Mouse (Mus musculus) intestine, embryonic 15.5 days (tissue): ENCODE measurements at regions not wholly inside any gene's neighbourhood (a gene's known extent, or its start where the extent isn't known, plus 50 kb on each side); places are given as distances from the start of the nearest gene placed in this dataset.

ENCODE experiments used
- ATAC-seq: fragments of 200-750 bp; cut with Nextera tagmentation; 2 replicates; pipeline ENCODE4 v1.8.0; 2017; ENCODE audit warnings: moderate TSS enrichment, moderate library complexity
- H3K27ac ChIP-seq: fragments of 300-500 bp; sonication (generic); 2 replicates; pipeline ENCODE4 v1.5.1; 2015; ENCODE audit warnings: mild to moderate bottlenecking, inconsistent platforms
- H3K27me3 ChIP-seq: fragments of 300-500 bp; sonication (generic); replicated peaks from 2 replicates; pipeline ENCODE4 v1.6.1; 2015; ENCODE audit warnings: inconsistent platforms
- H3K36me3 ChIP-seq: fragments of 300-500 bp; sonication (generic); 2 replicates; pipeline ENCODE4 v1.6.1; 2015; ENCODE audit warnings: inconsistent platforms
- H3K4me1 ChIP-seq: fragments of 300-500 bp; sonication (generic); replicated peaks from 2 replicates; pipeline ENCODE4 v1.6.1; 2015; ENCODE audit warnings: inconsistent platforms
- H3K4me2 ChIP-seq: fragments of 300-500 bp; sonication (generic); replicated peaks from 2 replicates; pipeline ENCODE4 v1.6.1; 2015; ENCODE audit warnings: mild to moderate bottlenecking, inconsistent platforms
- H3K4me3 ChIP-seq: fragments of 300-500 bp; sonication (generic); replicated peaks from 2 replicates; pipeline ENCODE4 v1.5.1; 2015; ENCODE audit warnings: inconsistent platforms
- H3K9ac ChIP-seq: fragments of 300-500 bp; sonication (generic); 2 replicates; pipeline ENCODE4 v1.6.1; 2015; ENCODE audit warnings: inconsistent platforms
- H3K9me3 ChIP-seq: fragments of 300-500 bp; sonication (generic); 2 replicates; pipeline ENCODE4 v1.6.1; 2016; ENCODE audit warnings: inconsistent platforms
- WGBS: fragments of 180-500 bp; shearing (Covaris S2); methylation state at CpG from one replicate; pipeline ENCODE4 v1.1.7; 2015; 5-methylcytosine and 5-hydroxymethylcytosine counted together

DNA sequence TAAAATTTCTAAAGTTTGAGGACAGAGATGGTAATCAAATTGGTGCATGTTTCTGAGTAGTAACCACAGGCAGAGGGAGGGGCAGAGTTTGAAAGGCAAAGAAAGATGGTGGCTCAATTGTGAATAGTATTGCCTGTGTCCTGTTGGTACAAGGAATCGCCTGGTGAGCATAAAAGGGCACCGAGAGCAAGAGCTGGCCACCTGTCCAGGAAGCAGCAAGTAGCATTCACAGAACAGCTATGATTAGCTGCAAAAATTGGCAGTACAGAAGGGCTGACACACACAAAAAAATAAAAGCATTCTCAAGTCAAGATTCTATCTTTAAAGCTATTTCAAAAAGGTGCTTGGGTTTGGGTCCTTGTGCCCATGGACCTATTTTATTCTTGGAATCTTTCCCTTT lies 51.7 kb upstream of the Dusp10 start:
- Histone ChIP-seq H3K9me3 (no peaks in the 10 kb centered on the region), H3K27ac (no peak overlapping the region), H3K4me3 (no peak overlapping the region), H3K4me1 (no peaks in the 10 kb centered on the region), H3K4me2 (no peak overlapping the region), H3K9ac (no peak overlapping the region), H3K27me3 (no peaks in the 10 kb centered on the region), H3K36me3 (no peaks in the 10 kb centered on the region)
- ATAC-seq: no peak
- whole genome bisulfite sequencing: 89% methylated on average over 2 of the region's 2 CpGs

DNA sequence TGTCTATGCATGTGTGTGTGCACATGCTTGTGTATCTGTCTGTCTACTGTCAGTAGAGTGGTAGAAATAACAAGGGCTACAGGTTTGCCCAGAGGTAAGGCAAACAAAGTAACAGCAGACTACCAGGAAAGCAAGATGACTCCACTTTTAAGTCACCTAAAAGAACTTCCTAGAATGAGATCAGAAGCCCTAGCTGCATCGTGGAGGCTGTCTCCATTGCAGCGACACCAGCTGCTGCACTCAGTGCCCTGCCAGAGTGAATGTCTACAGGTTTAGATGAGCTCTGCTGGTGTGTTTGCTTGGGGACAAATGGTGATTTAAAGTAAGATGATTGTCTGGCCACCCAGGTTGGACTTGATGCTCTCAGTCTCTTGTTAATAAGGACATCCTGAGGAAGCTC lies 50.6 kb upstream of the Dusp10 start:
- no peak overlapping the region for H3K9ac ChIP-seq

DNA sequence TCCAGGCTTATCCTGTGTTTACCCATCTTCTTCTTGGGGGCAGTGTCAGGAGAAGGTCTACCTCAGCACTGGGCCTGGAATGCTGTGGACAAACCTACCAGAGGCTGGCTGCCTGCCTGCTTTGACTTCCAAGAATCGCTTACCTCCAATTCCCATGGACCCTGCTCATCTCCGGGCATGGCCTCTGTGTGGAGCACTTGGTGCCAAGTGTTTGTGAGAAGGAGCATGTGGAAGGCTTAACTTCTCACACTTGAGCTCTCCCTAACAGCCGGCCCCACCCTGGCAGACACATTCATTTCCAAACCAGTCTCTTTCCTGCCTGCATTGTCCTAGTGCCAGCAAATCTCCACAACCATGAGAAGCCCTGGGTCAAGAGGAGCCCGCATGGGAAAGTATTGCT lies 49.8 kb upstream of the Dusp10 start:
- ATAC-seq: no peak
- Histone ChIP-seq H3K9ac (no peak overlapping the region), H3K27ac (no peak overlapping the region), H3K27me3 (no peaks in the 10 kb centered on the region), H3K4me1 (no peaks in the 10 kb centered on the region), H3K9me3 (no peaks in the 10 kb centered on the region), H3K36me3 (no peaks in the 10 kb centered on the region), H3K4me2 (no peak overlapping the region), H3K4me3 (no peak overlapping the region)
- WGBS: 88% methylated on average over 4 of the region's 4 CpGs

More for the DNA sequence above, 50.6 kb upstream of the Dusp10 start:
- Histone ChIP-seq H3K4me3 (no peak overlapping the region), H3K9me3 (no peaks in the 10 kb centered on the region), H3K4me2 (no peak overlapping the region), H3K36me3 (no peaks in the 10 kb centered on the region), H3K27ac (no peak overlapping the region), H3K27me3 (no peaks in the 10 kb centered on the region), H3K4me1 (no peaks in the 10 kb centered on the region)
- no peak for ATAC-seq
- 88% methylated on average over 2 of the region's 2 CpGs for WGBS
